Mouse (Mus musculus) cerebellum, adult (tissue): ENCODE results near the gene Cd8b1.

Experiments used
- ATAC-seq: cut with Nextera tagmentation; 2 replicates; pipeline ENCODE4 v1.9.2; 2017; ENCODE audit warnings: mild to moderate bottlenecking, moderate library complexity, mixed read lengths; ENCODE audit not compliant: insufficient number of reproducible peaks, low FRiP score, low TSS enrichment

Gene Cd8b1

GRCm38 (mm10) chr6:71341179-71341578 is 18.6 kb downstream of the Cd8b1 start:
- no peak for ATAC-seq

DNA sequence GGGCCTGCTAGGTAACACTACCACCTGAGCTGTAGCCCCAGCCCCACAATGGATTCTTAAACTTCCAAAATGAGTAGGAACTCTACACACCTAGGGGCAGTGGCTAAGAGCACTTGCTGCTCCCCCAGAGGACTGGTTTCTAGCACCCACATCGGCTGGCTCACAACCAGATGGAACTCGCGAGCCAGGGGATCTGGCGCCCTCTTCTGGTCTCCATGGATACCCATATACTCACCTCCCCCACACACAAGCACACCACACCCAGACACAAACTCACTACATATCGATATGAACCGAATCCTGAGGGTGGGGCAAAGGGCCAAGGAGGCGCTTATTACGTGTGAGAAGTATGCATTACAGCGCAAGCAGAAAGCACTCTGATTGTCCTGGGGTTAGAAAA is 25.4 kb downstream of the Cd8b1 start:
- ATAC-seq, result no peak

- no peak for ATAC-seq
Observed at GRCm38 (mm10) chr6:71351201-71351600, 28.6 kb downstream of the Cd8b1 start.

DNA sequence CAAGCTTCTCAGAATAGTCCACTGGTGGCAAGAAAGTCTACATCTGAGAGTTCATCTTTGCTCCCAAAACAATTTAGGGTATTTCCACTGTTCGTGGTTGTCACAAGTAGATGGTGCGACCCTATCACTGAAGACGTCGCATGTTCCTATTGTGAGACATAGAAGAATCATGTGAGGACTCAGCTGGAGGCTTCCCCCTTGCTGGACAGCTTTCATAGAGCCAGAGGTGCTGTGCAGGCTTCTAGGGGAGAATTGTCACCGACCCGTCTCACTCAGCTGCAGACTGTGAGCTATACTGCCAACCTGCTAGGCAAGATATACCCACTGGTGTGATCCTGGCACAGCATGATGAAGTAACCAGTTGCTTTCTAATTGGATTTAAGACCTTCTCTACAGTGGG is 29.6 kb downstream of the Cd8b1 start:
- ATAC-seq, result no peak

DNA sequence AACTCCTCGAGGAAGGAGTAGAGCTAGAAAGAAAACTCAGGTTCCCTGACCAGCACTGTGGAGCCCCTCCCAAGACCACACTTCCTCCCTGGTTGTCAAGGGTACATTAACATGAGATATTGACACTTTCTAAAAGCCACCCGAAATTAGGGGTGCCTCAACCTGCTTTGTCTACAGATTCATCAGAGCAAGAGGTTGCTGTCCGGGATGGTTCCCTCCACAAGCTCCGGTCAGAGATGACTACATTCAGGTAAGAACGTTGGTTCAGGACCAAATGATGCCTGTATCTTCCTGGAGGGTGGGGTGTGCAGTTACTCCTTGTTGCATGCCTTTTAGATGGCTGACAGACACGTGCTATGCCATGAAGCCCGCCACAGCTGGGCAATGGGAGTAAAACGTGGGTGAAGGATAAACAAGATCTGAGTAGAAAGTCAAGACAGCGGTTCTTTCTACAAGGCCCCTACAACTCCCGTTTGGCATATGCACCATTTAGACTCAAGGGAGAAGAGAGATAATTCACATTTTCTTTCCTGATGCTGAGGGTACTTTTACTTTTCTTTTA is 30.4 kb downstream of the Cd8b1 start:
- ATAC-seq, result no peak

DNA sequence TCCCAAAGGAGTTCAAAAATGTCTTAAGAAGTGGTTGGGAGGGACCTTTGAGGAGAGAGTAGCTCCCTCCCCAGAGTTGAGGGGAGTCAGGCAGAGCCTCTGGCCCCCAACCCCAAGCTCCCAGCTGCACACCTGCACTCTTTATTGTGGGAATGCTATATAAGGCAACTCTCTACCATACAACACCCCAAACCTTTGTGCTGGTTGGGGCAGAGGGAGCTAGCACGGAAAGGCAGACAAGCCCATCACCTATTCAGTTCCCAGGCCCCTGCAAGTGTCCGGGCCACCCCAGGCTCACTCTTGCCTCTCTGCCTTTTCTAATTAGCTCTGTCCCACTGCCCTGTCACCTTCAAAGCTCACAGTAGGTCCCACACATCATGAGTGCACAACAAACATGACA is 31.1 kb downstream of the Cd8b1 start:
- ATAC-seq, result no peak

GRCm38 (mm10) chr6:71357493-71357892 is 34.9 kb downstream of the Cd8b1 start:
- ATAC-seq, result no peak

GRCm38 (mm10) chr6:71360221-71360620 is 37.6 kb downstream of the Cd8b1 start:
- no peak for ATAC-seq

- ATAC-seq, result no peak
Observed at GRCm38 (mm10) chr6:71360751-71361150, 38.2 kb downstream of the Cd8b1 start.

DNA sequence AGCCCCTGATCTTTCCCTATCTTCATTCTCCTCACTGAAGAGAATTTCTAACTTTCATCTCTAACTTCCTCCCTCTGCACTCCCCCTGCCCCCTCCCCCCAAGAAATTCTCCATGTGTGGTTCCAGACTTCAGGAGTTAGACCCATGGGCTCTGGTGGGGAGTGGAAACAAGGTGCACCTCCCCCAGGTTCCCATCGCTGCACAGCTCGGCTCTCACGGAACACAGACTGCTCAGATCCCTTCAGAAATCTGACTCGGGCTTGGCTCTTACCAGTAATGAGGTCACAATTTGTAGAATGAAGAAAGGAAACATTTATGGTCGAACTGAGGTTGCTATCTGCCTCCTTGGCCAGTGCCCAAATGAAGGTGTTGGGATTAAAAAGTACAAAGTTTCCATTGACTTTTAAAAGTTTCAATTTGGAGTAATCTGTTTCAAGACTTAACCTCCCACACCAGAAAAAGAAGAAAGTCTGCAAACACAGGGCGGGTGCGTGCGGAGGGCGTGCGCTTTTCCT is 38.6 kb downstream of the Cd8b1 start:
- no peak for ATAC-seq

DNA sequence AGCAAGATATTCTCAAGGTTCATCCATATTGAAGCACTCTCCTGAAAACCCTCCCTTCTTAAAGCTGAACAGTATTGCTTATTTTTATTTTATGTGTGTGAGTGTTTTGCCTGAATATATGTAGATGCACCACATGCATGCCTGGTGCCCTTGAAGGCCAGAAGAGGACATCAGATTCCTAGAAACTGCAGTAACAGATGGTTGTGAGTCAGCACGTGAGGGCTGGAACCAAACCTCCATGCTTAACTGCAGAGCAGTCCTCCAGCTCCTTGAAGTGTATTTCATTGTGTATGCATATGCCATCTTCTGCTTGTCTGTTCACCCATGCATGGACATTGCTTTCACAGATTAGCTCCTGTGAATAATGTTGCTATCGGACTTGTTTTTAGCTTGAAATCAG is 41.4 kb downstream of the Cd8b1 start:
- no peak for ATAC-seq

DNA sequence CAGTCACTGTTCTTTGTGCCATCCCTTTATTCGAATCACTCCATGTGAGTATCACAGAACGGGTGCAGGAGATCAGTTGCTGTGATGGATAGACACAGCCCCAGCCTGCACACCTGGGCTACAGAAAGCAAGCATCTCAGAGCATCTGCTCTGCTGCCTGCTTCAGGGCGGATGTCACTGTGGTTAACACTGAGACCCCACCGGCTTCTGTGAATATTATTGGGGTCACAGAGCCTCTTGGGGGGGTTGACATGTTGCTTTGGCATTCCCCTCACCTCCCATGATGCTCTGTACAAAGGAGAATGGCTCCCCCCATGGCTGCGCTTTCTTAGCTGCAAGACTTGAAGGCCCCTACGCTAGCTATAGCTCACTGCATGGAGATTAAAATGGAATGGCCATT is 46.8 kb downstream of the Cd8b1 start:
- no peak for ATAC-seq

GRCm38 (mm10) chr6:71371085-71371605 is 48.6 kb downstream of the Cd8b1 start:
- no peak for ATAC-seq

- no peak for ATAC-seq
Observed at GRCm38 (mm10) chr6:71372041-71372720, 49.6 kb downstream of the Cd8b1 start.

- no peak for ATAC-seq
Observed at GRCm38 (mm10) chr6:71373249-71373775, 50.7 kb downstream of the Cd8b1 start, which contains the start of gene Cd8a. Gene Cd8a, plus strand, starts transcription at chr6:71373427.

DNA sequence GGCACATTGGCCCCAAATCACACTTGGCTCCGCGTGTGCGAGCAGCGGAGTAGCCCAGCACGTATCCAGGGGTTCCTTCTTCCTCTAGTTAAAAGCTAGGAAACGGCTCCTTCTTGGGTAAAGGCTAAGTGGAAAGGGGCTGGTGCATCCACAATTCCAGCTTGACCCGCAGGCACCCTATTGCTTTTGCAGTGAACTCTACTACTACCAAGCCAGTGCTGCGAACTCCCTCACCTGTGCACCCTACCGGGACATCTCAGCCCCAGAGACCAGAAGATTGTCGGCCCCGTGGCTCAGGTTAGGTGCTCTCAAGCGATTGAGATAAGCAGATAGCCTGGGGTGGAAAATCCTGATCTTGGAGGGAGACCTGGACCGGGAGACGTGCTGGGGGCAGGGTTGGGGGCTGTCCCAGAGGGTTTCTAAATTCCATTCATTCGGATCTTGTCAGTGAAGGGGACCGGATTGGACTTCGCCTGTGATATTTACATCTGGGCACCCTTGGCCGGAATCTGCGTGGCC is 51.8 kb downstream of the Cd8b1 start:
- ATAC-seq, result no peak

GRCm38 (mm10) chr6:71374921-71375320 is 52.3 kb downstream of the Cd8b1 start:
- ATAC-seq, result no peak

DNA sequence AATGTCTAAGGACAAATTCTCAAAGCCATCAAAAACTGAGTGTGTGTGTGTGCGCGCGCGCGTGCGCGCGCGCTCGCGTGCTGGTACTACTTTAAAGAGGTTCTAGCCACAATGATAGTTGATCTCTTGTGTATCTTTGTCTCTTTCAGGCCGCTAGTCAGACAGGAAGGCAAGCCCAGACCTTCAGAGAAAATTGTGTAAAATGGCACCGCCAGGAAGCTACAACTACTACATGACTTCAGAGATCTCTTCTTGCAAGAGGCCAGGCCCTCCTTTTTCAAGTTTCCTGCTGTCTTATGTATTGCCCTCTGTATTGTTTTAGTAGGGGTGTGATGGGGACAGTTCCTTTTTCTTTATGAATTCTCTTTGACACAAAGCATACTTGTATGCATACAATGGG is 54.1 kb downstream of the Cd8b1 start:
- no peak for ATAC-seq

DNA sequence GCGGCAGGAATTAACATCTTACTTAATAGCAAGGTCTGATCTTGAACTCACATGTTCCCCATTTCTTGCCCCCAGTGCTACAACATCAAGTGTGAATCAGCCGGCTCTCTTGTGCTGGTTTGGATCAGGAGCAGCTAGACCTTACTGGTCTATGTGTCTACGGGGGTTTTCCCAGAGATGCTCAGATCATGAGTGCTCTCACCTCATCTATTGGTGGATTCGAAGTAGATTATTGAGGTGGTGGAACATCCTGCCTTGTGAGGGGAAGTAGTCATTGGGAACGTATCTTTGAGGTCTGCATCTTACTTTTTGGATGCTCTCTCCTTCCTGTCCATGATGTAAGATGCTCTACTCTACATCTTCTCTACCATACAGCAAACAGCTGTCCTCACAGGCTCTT is 59.1 kb downstream of the Cd8b1 start:
- no peak for ATAC-seq
